Mouse (Mus musculus) embryonic facial prominence, embryonic 12.5 days (tissue): ENCODE measurements around the gene Tbc1d17. TPM values are rescaled to one million over a fixed set of nuclear protein-coding genes. Genes with fewer than 3 reads are reported as not detected.

Source experiments
- ATAC-seq: fragments of 200-750 bp; cut with Nextera tagmentation; 2 replicates; pipeline ENCODE4 v1.8.0; 2017; ENCODE audit not compliant: insufficient number of reproducible peaks, insufficient read depth, low FRiP score, low TSS enrichment
- H3K27ac ChIP-seq: fragments of 300-500 bp; sonication (generic); 2 replicates; pipeline ENCODE4 v1.5.1; 2016; ENCODE audit warnings: mild to moderate bottlenecking
- H3K27me3 ChIP-seq: fragments of 300-500 bp; sonication (generic); 2 replicates; pipeline ENCODE4 v1.6.1; 2016; ENCODE audit warnings: mild to moderate bottlenecking, moderate library complexity
- H3K36me3 ChIP-seq: fragments of 300-500 bp; sonication (generic); 2 replicates; pipeline ENCODE4 v1.6.1; 2016; ENCODE audit warnings: mild to moderate bottlenecking
- H3K4me1 ChIP-seq: fragments of 300-500 bp; sonication (generic); 2 replicates; pipeline ENCODE4 v1.6.1; 2016
- H3K4me2 ChIP-seq: fragments of 300-500 bp; sonication (generic); replicated peaks from 2 replicates; pipeline ENCODE4 v1.6.1; 2016; ENCODE audit warnings: mild to moderate bottlenecking, moderate library complexity
- H3K4me3 ChIP-seq: fragments of 300-500 bp; sonication (generic); 2 replicates; pipeline ENCODE4 v1.5.1; 2016; ENCODE audit warnings: mild to moderate bottlenecking
- H3K9ac ChIP-seq: fragments of 300-500 bp; sonication (generic); 2 replicates; pipeline ENCODE4 v1.6.1; 2016; ENCODE audit warnings: mild to moderate bottlenecking, moderate library complexity
- H3K9me3 ChIP-seq: fragments of 300-500 bp; sonication (generic); 2 replicates; pipeline ENCODE4 v1.6.1; 2016; ENCODE audit warnings: mild to moderate bottlenecking, moderate library complexity
- WGBS: fragments of 180-500 bp; shearing (Covaris S2); methylation state at CpG from one replicate; pipeline ENCODE4 v1.1.7; 2016; 5-methylcytosine and 5-hydroxymethylcytosine counted together
- polyA plus RNA-seq: library from polyadenylated mRNA; unstranded; fragments of >200 nt; fragmentation: Nextera tagmentation; extraction: Ambion mirVana; gene quantifications from 2 replicates; pipeline ENCODE4 v1.2.1, GENCODE M21; 2016

Tbc1d17 gene
- polyA plus RNA-seq, 1 experiment from 2014 or later = 105 TPM

GRCm38 (mm10) chr7:44818164-44818563 lies 30.7 kb downstream of the Tbc1d17 start:
- Histone ChIP-seq H3K9ac (0 out of 2 replicates have a peak overlapping the region, but pooled peaks have one; percentile 82), H3K9me3 (no peaks in the 10 kb centered on the region), H3K4me1 (peaks cover 41% of the 10 kb centered on the region), H3K4me2 (peak overlapping the region; percentile 90), H3K27me3 (no peaks in the 10 kb centered on the region), H3K27ac (no peak overlapping the region), H3K36me3 (0 out of 2 replicates have a peak, but pooled peaks cover 7% of the 10 kb centered on the region), H3K4me3 (peak overlapping the region; percentile 72)
- WGBS = 51% methylated on average over 2 of the region's 2 CpGs
- no peak for ATAC-seq

GRCm38 (mm10) chr7:44817441-44817840 lies 31.4 kb downstream of the Tbc1d17 start:
- peaks cover 36% of the 10 kb centered on the region for H3K4me1 ChIP-seq
- ATAC-seq = no peak
- peak overlapping the region; percentile 82 for H3K9ac ChIP-seq
- H3K9me3 ChIP-seq = no peaks in the 10 kb centered on the region
- peak overlapping the region; percentile 94 for H3K27ac ChIP-seq
- peak overlapping the region; percentile 90 for H3K4me2 ChIP-seq
- peak overlapping the region; percentile 72 for H3K4me3 ChIP-seq
- 0 out of 2 replicates have a peak, but pooled peaks cover 7% of the 10 kb centered on the region for H3K36me3 ChIP-seq
- 24% methylated on average over 3 of the region's 3 CpGs for WGBS
- no peaks in the 10 kb centered on the region for H3K27me3 ChIP-seq

GRCm38 (mm10) chr7:44816470-44817021 lies 32.3 kb downstream of the Tbc1d17 start, which contains the start of gene Atf5:
TSS of gene Atf5 (minus strand) at chr7:44816658.
- WGBS = under 1% methylated on average over 57 of the region's 57 CpGs
- no peaks in the 10 kb centered on the region for H3K9me3 ChIP-seq
- no peak; the same call in none of the 2 replicates for ATAC-seq
- H3K27me3 ChIP-seq = no peaks in the 10 kb centered on the region
- H3K4me3 ChIP-seq = peak within 1 kb of the TSS; percentile 72
- H3K36me3 ChIP-seq = 0 out of 2 replicates have a peak, but pooled peaks cover 9% of the 10 kb centered on the region
- peak within 1 kb of the TSS; percentile 82 for H3K9ac ChIP-seq
- peak within 1 kb of the TSS; percentile 94 for H3K27ac ChIP-seq
- H3K4me1 ChIP-seq = peaks cover 36% of the 10 kb centered on the region
- H3K4me2 ChIP-seq = peak within 1 kb of the TSS; percentile 90

- Histone ChIP-seq H3K36me3 (peaks cover 15% of the 10 kb centered on the region; the same call in 1 of the 2 replicates), H3K9ac (peak within 1 kb of the TSS; percentile 82), H3K4me2 (peak within 1 kb of the TSS; percentile 90), H3K9me3 (no peaks in the 10 kb centered on the region), H3K4me1 (peaks cover 36% of the 10 kb centered on the region), H3K27ac (peak within 1 kb of the TSS; percentile 94), H3K4me3 (peak within 1 kb of the TSS; percentile 72), H3K27me3 (no peaks in the 10 kb centered on the region)
- ATAC-seq = peak; percentile 94
- WGBS = under 1% methylated on average over 62 of the region's 62 CpGs
Observed at GRCm38 (mm10) chr7:44815721-44816469, 33.0 kb downstream of the Tbc1d17 start, which contains the start of the genes Nup62 and Il4i1. TSS of gene Nup62 (plus strand) at chr7:44816088. TSS of gene Il4i1 (plus strand) at chr7:44816387.

GRCm38 (mm10) chr7:44814952-44815553 lies 33.8 kb downstream of the Tbc1d17 start:
- Histone ChIP-seq H3K4me3 (peak overlapping the region; percentile 72), H3K9me3 (no peaks in the 10 kb centered on the region), H3K4me1 (peaks cover 33% of the 10 kb centered on the region), H3K27ac (peak overlapping the region; percentile 94), H3K36me3 (peaks cover 20% of the 10 kb centered on the region; the same call in 1 of the 2 replicates), H3K4me2 (peak overlapping the region; percentile 53), H3K27me3 (no peaks in the 10 kb centered on the region), H3K9ac (peak overlapping the region; percentile 24; the same call in 1 of the 2 replicates)
- WGBS = 38% methylated on average over 13 of the region's 14 CpGs
- no peak for ATAC-seq

GRCm38 (mm10) chr7:44814423-44814822 lies 34.5 kb downstream of the Tbc1d17 start:
- peaks cover 27% of the 10 kb centered on the region for H3K4me1 ChIP-seq
- H3K9ac ChIP-seq = no peak overlapping the region
- no peak overlapping the region for H3K27ac ChIP-seq
- H3K36me3 ChIP-seq = peaks cover 20% of the 10 kb centered on the region; the same call in 1 of the 2 replicates
- H3K9me3 ChIP-seq = no peaks in the 10 kb centered on the region
- no peak for ATAC-seq
- H3K4me3 ChIP-seq = peak overlapping the region; percentile 72; the same call in 1 of the 2 replicates
- H3K4me2 ChIP-seq = peak overlapping the region; percentile 53
- 93% methylated on average over 4 of the region's 4 CpGs for WGBS
- H3K27me3 ChIP-seq = no peaks in the 10 kb centered on the region

GRCm38 (mm10) chr7:44813985-44814384 lies 34.9 kb downstream of the Tbc1d17 start:
- Histone ChIP-seq H3K36me3 (peaks cover 20% of the 10 kb centered on the region; the same call in 1 of the 2 replicates), H3K9me3 (no peaks in the 10 kb centered on the region), H3K27me3 (no peaks in the 10 kb centered on the region), H3K4me1 (peaks cover 23% of the 10 kb centered on the region), H3K4me2 (no peak overlapping the region), H3K4me3 (no peak overlapping the region), H3K9ac (no peak overlapping the region), H3K27ac (no peak overlapping the region)
- 93% methylated on average over 3 of the region's 3 CpGs for WGBS
- no peak for ATAC-seq

- H3K27ac ChIP-seq = no peak overlapping the region
- ATAC-seq = no peak
- no peak overlapping the region for H3K4me2 ChIP-seq
- 88% methylated on average over 20 of the region's 20 CpGs for WGBS
- H3K9me3 ChIP-seq = no peaks in the 10 kb centered on the region
- H3K4me1 ChIP-seq = peaks cover 11% of the 10 kb centered on the region
- H3K36me3 ChIP-seq = peaks cover 20% of the 10 kb centered on the region; the same call in 1 of the 2 replicates
- no peaks in the 10 kb centered on the region for H3K27me3 ChIP-seq
- H3K9ac ChIP-seq = no peak overlapping the region
- H3K4me3 ChIP-seq = no peak overlapping the region
Observed at GRCm38 (mm10) chr7:44812651-44813325, 36.1 kb downstream of the Tbc1d17 start.

GRCm38 (mm10) chr7:44810819-44811557 lies 37.9 kb downstream of the Tbc1d17 start:
- WGBS = 85% methylated on average over 7 of the region's 7 CpGs
- no peak overlapping the region for H3K9ac ChIP-seq
- peaks cover 6% of the 10 kb centered on the region; the same call in 1 of the 2 replicates for H3K4me1 ChIP-seq
- H3K9me3 ChIP-seq = no peaks in the 10 kb centered on the region
- H3K36me3 ChIP-seq = peaks cover 20% of the 10 kb centered on the region; the same call in 1 of the 2 replicates
- no peaks in the 10 kb centered on the region for H3K27me3 ChIP-seq
- ATAC-seq = no peak
- no peak overlapping the region for H3K4me2 ChIP-seq
- no peak overlapping the region for H3K4me3 ChIP-seq
- no peak overlapping the region for H3K27ac ChIP-seq

GRCm38 (mm10) chr7:44810365-44810764 lies 38.5 kb downstream of the Tbc1d17 start:
- peaks cover 6% of the 10 kb centered on the region; the same call in 1 of the 2 replicates for H3K4me1 ChIP-seq
- no peaks in the 10 kb centered on the region for H3K27me3 ChIP-seq
- no peak for ATAC-seq
- no peaks in the 10 kb centered on the region for H3K9me3 ChIP-seq
- no peak overlapping the region for H3K27ac ChIP-seq
- H3K4me3 ChIP-seq = no peak overlapping the region
- no peak overlapping the region for H3K4me2 ChIP-seq
- no peak overlapping the region for H3K9ac ChIP-seq
- 84% methylated on average over 4 of the region's 4 CpGs for WGBS
- peaks cover 20% of the 10 kb centered on the region; the same call in 1 of the 2 replicates for H3K36me3 ChIP-seq
